Mouse (Mus musculus) macrophage (primary cell): ENCODE data around the gene Ddx41. TPM values are rescaled to one million over a fixed set of nuclear protein-coding genes. Genes with fewer than 3 reads are reported as not detected.
A peak's percentile ranks its signal among the peaks of the same experiment; 100 is the strongest.

ENCODE experiments used
- H3K27ac ChIP-seq: fragments of 350-480 bp; formaldehyde crosslinking; 2 replicates; pipeline ENCODE4 v1.9.0; 2021
- H3K36me3 ChIP-seq: fragments of 350-480 bp; formaldehyde crosslinking; 2 replicates; pipeline ENCODE4 v1.9.0; 2021; ENCODE audit errors: inconsistent target
- H3K4me3 ChIP-seq: fragments of 350-480 bp; formaldehyde crosslinking; 2 replicates; pipeline ENCODE4 v1.9.0; 2021; ENCODE audit errors: inconsistent target
- H3K79me2 ChIP-seq: fragments of 350-480 bp; formaldehyde crosslinking; 2 replicates; pipeline ENCODE4 v1.9.0; 2021; ENCODE audit errors: inconsistent target
- WGBS: methylation state at CpG from one replicate; pipeline ENCODE4 v1.1.7; 2026; ENCODE audit warnings: inconsistent platforms; ENCODE audit not compliant: missing documents; 5-methylcytosine and 5-hydroxymethylcytosine counted together
- polyA plus RNA-seq: library from polyadenylated mRNA; stranded (reverse); fragments of 250-400 nt; gene quantifications from 3 replicates; pipeline ENCODE4 v1.2.4, GENCODE M21; 2018; ENCODE audit warnings: inconsistent platforms

Gene Ddx41
- polyA plus RNA-seq, 1 experiment from 2014 or later: 27.1 TPM

DNA sequence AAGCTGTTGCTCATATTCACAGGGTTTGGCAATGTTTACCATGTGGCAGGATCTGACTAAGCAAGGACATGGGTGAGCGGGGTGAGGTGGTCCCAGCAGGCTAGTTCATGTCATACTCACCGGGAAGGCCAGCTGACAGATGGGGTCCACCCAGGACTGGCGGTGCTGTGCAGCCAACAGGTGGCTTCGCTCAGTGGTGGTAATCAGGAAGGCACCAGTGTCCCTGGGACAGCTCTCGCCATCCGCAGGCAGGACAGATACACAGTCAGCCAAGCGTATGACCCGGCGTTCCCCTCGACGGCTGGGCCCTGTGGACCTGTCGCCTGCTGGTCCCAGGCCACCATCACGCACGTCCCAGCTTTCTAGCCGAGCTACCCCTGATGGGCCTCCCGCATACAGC, 9.2 kb downstream of the Ddx41 start:
- Histone ChIP-seq H3K36me3 (peaks cover 36% of the 10 kb centered on the region), H3K27ac (peak overlapping the region; percentile 76), H3K79me2 (peaks cover 19% of the 10 kb centered on the region; the same call in 1 of the 2 replicates), H3K4me3 (peak overlapping the region; percentile 66)
- 74% methylated on average over 16 of the region's 16 CpGs for WGBS

GRCm38 (mm10) chr13:55525733-55526553, 10.5 kb downstream of the Ddx41 start:
- 67% methylated on average over 14 of the region's 16 CpGs for WGBS
- H3K4me3 ChIP-seq: no peak overlapping the region
- peaks cover 19% of the 10 kb centered on the region; the same call in 1 of the 2 replicates for H3K79me2 ChIP-seq
- H3K27ac ChIP-seq: no peak overlapping the region
- peaks cover 23% of the 10 kb centered on the region for H3K36me3 ChIP-seq

- H3K79me2 ChIP-seq: peaks cover 19% of the 10 kb centered on the region; the same call in 1 of the 2 replicates
- WGBS: 95% methylated on average over 21 of the region's 23 CpGs
- H3K4me3 ChIP-seq: no peak overlapping the region
- H3K27ac ChIP-seq: no peak overlapping the region
- peaks cover 18% of the 10 kb centered on the region for H3K36me3 ChIP-seq
Measured at GRCm38 (mm10) chr13:55523951-55524600, 12.4 kb downstream of the Ddx41 start.

GRCm38 (mm10) chr13:55523278-55523677, 13.2 kb downstream of the Ddx41 start:
- Histone ChIP-seq H3K79me2 (peaks cover 19% of the 10 kb centered on the region; the same call in 1 of the 2 replicates), H3K36me3 (peaks cover 18% of the 10 kb centered on the region), H3K27ac (no peak overlapping the region), H3K4me3 (no peak overlapping the region)
- whole genome bisulfite sequencing: 97% methylated on average over 15 of the region's 17 CpGs

- no peak overlapping the region for H3K27ac ChIP-seq
Measured at GRCm38 (mm10) chr13:55522730-55523129, 13.7 kb downstream of the Ddx41 start.

GRCm38 (mm10) chr13:55519606-55520005, 16.9 kb downstream of the Ddx41 start:
- WGBS: 6% methylated on average over 4 of the region's 4 CpGs
- no peaks in the 10 kb centered on the region for H3K79me2 ChIP-seq

More at GRCm38 (mm10) chr13:55522730-55523129, 13.7 kb downstream of the Ddx41 start:
- peaks cover 14% of the 10 kb centered on the region; the same call in 1 of the 2 replicates for H3K79me2 ChIP-seq
- WGBS: 96% methylated on average over 8 of the region's 8 CpGs
- H3K36me3 ChIP-seq: peaks cover 18% of the 10 kb centered on the region
- no peak overlapping the region for H3K4me3 ChIP-seq

DNA sequence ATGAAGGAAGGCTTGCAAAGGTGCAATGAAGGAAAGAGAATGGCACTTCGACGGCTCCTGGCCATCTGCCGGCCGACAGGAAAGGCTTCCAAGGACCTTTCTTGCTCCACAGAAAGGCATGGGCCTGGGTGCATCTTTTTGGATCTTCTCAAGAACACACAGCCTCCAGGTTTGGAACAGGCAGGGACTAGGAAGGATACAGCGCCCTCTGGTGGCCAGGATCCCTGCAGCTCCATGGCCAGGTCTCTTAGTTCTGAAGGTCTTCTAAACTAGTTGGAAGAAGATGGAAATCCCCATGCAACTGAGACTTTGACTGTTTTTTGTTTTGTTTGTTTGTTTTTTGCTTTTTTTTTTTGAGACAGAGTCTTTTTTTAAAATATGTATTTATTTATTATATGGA, 19.5 kb downstream of the Ddx41 start:
- no peaks in the 10 kb centered on the region for H3K79me2 ChIP-seq
- no peak overlapping the region for H3K27ac ChIP-seq
- no peaks in the 10 kb centered on the region for H3K36me3 ChIP-seq
- 2% methylated on average over 5 of the region's 5 CpGs for WGBS
- no peak overlapping the region for H3K4me3 ChIP-seq

More at GRCm38 (mm10) chr13:55519606-55520005, 16.9 kb downstream of the Ddx41 start:
- H3K36me3 ChIP-seq: peaks cover 8% of the 10 kb centered on the region
- H3K4me3 ChIP-seq: no peak overlapping the region
- H3K27ac ChIP-seq: no peak overlapping the region

- peak overlapping the region; percentile 18; the same call in 1 of the 2 replicates for H3K4me3 ChIP-seq
- WGBS: 41% methylated on average over 9 of the region's 9 CpGs
- H3K27ac ChIP-seq: no peak overlapping the region
- H3K36me3 ChIP-seq: no peaks in the 10 kb centered on the region
- no peaks in the 10 kb centered on the region for H3K79me2 ChIP-seq
Measured at GRCm38 (mm10) chr13:55513828-55514227, 22.6 kb downstream of the Ddx41 start.

DNA sequence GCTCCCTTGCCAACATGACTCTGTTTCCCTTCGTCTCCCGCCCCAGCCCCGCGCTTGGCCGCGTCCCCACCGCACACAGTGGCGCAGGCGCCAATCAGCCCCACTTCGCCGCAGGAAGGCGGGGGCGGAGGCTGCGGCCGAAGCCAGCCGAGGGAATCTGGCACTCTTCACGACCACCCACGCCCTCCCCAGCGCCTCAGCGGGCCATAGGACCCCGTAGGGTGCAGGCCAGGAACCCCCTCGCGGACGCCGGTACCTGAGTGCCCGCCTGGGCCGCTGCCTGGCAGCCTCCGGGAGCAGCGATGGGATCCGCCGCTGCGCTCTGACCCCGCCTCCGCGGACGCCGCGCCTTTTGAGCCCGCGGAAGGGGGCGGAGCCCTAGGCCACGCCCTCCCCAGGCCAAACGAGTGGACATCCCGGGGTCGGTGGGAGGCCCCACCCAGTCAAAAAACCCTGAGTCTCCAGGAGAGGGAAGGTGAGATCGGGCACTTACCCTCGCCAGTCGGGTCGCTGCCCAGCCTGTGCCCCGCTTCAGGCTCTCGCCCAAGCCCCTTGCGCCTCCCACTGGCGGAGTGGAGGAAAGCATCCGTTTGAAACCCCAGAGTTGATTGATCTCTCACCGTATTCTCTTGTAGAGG, 23.2 kb downstream of the Ddx41 start, which contains the start of gene Pdlim7:
Gene Pdlim7 (minus strand): TSS at position 566 of the 638 bp plus-strand sequence.
- no peak within 1 kb of the TSS for H3K27ac ChIP-seq
- WGBS: under 1% methylated on average over 50 of the region's 55 CpGs
- no peaks in the 10 kb centered on the region for H3K79me2 ChIP-seq
- no peaks in the 10 kb centered on the region for H3K36me3 ChIP-seq
- peak within 1 kb of the TSS; percentile 43 for H3K4me3 ChIP-seq

- H3K27ac ChIP-seq: no peak overlapping the region
- WGBS: 15% methylated on average over 25 of the region's 25 CpGs
Measured at GRCm38 (mm10) chr13:55512379-55513031, 24.0 kb downstream of the Ddx41 start.

GRCm38 (mm10) chr13:55511492-55511861, 25.0 kb downstream of the Ddx41 start:
- WGBS: 88% methylated on average over 5 of the region's 5 CpGs
- Histone ChIP-seq H3K4me3 (no peak overlapping the region), H3K79me2 (no peaks in the 10 kb centered on the region), H3K36me3 (no peaks in the 10 kb centered on the region), H3K27ac (no peak overlapping the region)

More at GRCm38 (mm10) chr13:55512379-55513031, 24.0 kb downstream of the Ddx41 start:
- Histone ChIP-seq H3K79me2 (no peaks in the 10 kb centered on the region), H3K4me3 (peak overlapping the region; percentile 43), H3K36me3 (no peaks in the 10 kb centered on the region)

GRCm38 (mm10) chr13:55510668-55511491, 25.6 kb downstream of the Ddx41 start:
- Histone ChIP-seq H3K4me3 (no peak overlapping the region), H3K27ac (no peak overlapping the region), H3K36me3 (no peaks in the 10 kb centered on the region), H3K79me2 (no peaks in the 10 kb centered on the region)
- 48% methylated on average over 6 of the region's 6 CpGs for WGBS

DNA sequence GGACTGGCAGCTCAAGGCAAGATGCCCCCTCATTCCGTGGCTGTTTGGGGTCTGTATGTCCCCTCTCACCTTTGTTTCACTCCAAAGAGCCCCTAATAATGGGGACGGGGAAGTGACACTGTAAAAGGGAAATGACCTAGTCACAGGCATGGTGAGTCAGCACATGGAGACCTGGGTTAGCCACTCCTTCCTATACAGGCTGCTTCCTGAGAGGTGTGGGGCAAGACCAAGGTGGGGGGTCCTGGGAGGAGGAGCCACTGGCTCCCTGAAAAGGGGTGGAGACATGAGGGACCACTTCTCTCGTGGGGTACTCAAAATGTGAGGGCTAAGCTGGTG, 26.2 kb downstream of the Ddx41 start:
- Histone ChIP-seq H3K36me3 (no peaks in the 10 kb centered on the region), H3K4me3 (no peak overlapping the region), H3K79me2 (no peaks in the 10 kb centered on the region), H3K27ac (no peak overlapping the region)
- 11% methylated on average over 3 of the region's 3 CpGs for WGBS
